Mouse (Mus musculus) intestine, embryonic 14.5 days (tissue): ENCODE data around the gene Nr6a1. TPM values are rescaled to one million over a fixed set of nuclear protein-coding genes. Genes with fewer than 3 reads are reported as not detected.

Experiments used
- ATAC-seq: fragments of 200-750 bp; cut with Nextera tagmentation; replicated peaks from 2 replicates; pipeline ENCODE4 v1.8.0; 2017; ENCODE audit warnings: low read depth, moderate number of reproducible peaks, moderate TSS enrichment, moderate library complexity; ENCODE audit not compliant: low FRiP score, low TSS enrichment
- DNase-seq: peaks from one replicate; pipeline ENCODE4 v3.0.0-alpha.2; 2018; ENCODE audit warnings: low spot score
- H3K27ac ChIP-seq: fragments of 300-500 bp; sonication (generic); 2 replicates; pipeline ENCODE4 v1.5.1; 2014; ENCODE audit warnings: low read depth, mild to moderate bottlenecking, control low read depth
- H3K27me3 ChIP-seq: fragments of 300-500 bp; sonication (generic); replicated peaks from 2 replicates; pipeline ENCODE4 v1.6.1; 2014; ENCODE audit warnings: low read length, control low read depth; ENCODE audit not compliant: control insufficient read depth, insufficient read depth
- H3K36me3 ChIP-seq: fragments of 300-500 bp; sonication (generic); 2 replicates; pipeline ENCODE4 v1.6.1; 2014; ENCODE audit warnings: low read length, control low read depth; ENCODE audit not compliant: control insufficient read depth, insufficient read depth
- H3K4me1 ChIP-seq: fragments of 300-500 bp; sonication (generic); replicated peaks from 2 replicates; pipeline ENCODE4 v1.6.1; 2014; ENCODE audit warnings: low read length, control low read depth, mixed read lengths; ENCODE audit not compliant: control insufficient read depth, insufficient read depth
- H3K4me2 ChIP-seq: fragments of 300-500 bp; sonication (generic); 2 replicates; pipeline ENCODE4 v1.6.1; 2014; ENCODE audit warnings: low read length
- H3K4me3 ChIP-seq: fragments of 300-500 bp; sonication (generic); 2 replicates; pipeline ENCODE4 v1.5.1; 2014; ENCODE audit warnings: low read depth, low read length, control low read depth, mixed read lengths
- H3K9ac ChIP-seq: fragments of 300-500 bp; sonication (generic); 2 replicates; pipeline ENCODE4 v1.6.1; 2014; ENCODE audit warnings: mild to moderate bottlenecking, low read length
- H3K9me3 ChIP-seq: fragments of 300-500 bp; sonication (generic); 2 replicates; pipeline ENCODE4 v1.6.1; 2016; ENCODE audit warnings: low read length, control low read depth; ENCODE audit not compliant: control insufficient read depth
- WGBS: fragments of 180-500 bp; shearing (Covaris S2); extraction: QIAGEN DNeasy Blood & Tissue Kit; methylation state at CpG from one replicate; pipeline ENCODE4 v1.1.7; 2014; 5-methylcytosine and 5-hydroxymethylcytosine counted together
- polyA plus RNA-seq: library from polyadenylated mRNA; unstranded; fragments of >200 nt; fragmentation: Nextera tagmentation; extraction: Ambion mirVana; gene quantifications from 2 replicates; pipeline ENCODE4 v1.2.1, GENCODE M21; 2014

The Nr6a1 gene
- polyA plus RNA-seq, 1 experiment from 2014 or later = 2.4 TPM

DNA sequence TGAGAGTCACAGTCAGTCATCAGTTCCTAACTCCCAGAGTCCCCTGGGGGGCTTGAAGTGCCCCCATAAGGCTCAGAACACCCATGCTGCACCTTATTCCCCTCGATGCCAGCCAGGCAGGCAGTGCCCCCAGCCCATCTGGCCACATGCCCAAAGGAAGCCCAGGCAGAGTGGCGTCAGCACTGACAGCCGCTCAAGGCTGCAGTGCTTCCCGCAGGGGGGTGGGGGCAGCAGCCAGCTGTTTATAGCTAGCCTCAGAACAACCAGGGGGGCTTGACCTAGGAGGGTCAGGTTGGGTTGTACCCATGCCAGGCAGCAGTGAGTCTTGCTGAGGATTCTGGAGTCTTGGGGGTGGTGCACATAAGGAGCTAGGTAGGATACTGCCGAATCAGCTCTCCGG is 220.8 kb downstream of the Nr6a1 start:
- WGBS = 38% methylated on average over 6 of the region's 6 CpGs
- no peak overlapping the region for H3K9ac ChIP-seq
- no peaks in the 10 kb centered on the region for H3K9me3 ChIP-seq
- no peak overlapping the region for H3K4me2 ChIP-seq
- H3K4me3 ChIP-seq = no peak overlapping the region
- DNase-seq (no peak), ATAC-seq (no peak)
- no peaks in the 10 kb centered on the region for H3K36me3 ChIP-seq
- H3K27ac ChIP-seq = no peak overlapping the region
- H3K4me1 ChIP-seq = peaks cover 4% of the 10 kb centered on the region; the same call in 1 of the 2 replicates
- peaks cover 67% of the 10 kb centered on the region for H3K27me3 ChIP-seq

DNA sequence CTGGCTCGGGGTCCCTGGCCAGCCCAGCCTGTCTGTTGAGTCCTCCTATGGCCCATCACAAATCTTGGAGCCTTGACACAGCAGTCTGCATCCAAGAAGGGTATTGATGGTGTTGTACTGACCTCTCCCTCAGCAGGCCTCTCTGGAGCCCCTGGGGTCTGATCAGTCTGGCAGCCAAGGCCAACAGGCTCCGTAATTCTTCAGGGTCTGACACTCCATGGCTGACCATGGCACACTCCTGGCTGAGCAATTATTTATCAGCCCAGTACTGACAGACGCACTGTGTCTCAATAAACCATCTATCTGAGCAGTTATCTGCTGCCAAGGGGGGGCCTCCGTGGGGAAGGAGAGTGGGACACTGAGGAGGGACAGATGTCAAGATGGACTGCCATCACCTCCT is 222.5 kb downstream of the Nr6a1 start:
- H3K4me1 ChIP-seq = no peaks in the 10 kb centered on the region
- H3K4me3 ChIP-seq = no peak overlapping the region
- ATAC-seq = no peak
- no peak overlapping the region for H3K4me2 ChIP-seq
- H3K27ac ChIP-seq = no peak overlapping the region
- 48% methylated on average over 4 of the region's 4 CpGs for WGBS
- DNase-seq = no peak
- no peaks in the 10 kb centered on the region for H3K36me3 ChIP-seq
- no peak overlapping the region for H3K9ac ChIP-seq
- H3K9me3 ChIP-seq = no peaks in the 10 kb centered on the region
- peaks cover 51% of the 10 kb centered on the region for H3K27me3 ChIP-seq

DNA sequence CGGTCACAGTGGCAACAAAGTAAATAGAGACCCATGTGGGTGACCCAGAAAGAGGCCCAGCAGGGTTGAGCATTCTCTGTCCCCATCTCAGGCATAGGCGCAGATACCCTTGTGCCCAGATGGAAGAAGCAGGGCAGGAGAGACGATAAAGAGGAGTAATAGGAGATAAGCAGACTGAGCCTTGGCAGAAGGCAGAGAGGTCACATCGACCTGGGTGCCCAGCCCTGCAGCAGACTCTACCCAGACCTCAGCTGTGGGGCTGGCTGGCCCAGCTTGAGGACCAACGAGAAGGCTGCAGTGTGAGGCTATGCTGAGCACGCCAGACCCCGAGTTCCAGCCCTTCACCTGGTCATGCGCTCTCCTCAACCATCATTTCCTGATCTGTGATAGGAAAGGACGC is 223.2 kb downstream of the Nr6a1 start:
- Histone ChIP-seq H3K36me3 (no peaks in the 10 kb centered on the region), H3K27ac (no peak overlapping the region), H3K4me1 (no peaks in the 10 kb centered on the region), H3K9me3 (no peaks in the 10 kb centered on the region), H3K9ac (no peak overlapping the region), H3K4me2 (no peak overlapping the region), H3K27me3 (peaks cover 44% of the 10 kb centered on the region), H3K4me3 (no peak overlapping the region)
- WGBS = 71% methylated on average over 9 of the region's 9 CpGs
- ATAC-seq (no peak), DNase-seq (no peak)

DNA sequence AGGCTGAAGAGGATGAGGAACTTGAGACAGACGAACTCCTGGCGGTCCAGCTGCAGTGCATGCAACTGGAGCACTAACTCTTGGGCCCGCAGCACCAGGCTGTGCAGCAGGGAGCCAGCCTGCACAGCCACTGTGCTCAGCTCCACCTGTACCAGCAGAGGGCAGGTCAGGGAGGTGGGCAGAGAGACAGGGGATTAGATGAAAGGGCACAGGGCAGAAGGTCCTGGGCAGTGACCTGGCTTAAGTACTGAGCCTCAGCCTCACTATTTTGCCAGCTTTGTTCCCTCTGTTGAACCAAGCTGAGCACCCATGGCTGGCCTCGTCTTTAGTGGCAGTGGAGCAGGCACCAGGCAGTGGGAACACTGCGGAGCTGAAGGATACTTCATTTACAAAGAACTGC is 227.3 kb downstream of the Nr6a1 start:
- Histone ChIP-seq H3K4me1 (no peaks in the 10 kb centered on the region), H3K27ac (no peak overlapping the region), H3K4me2 (no peak overlapping the region), H3K36me3 (no peaks in the 10 kb centered on the region), H3K9me3 (no peaks in the 10 kb centered on the region), H3K27me3 (0 out of 2 replicates have a peak, but pooled peaks cover 3% of the 10 kb centered on the region), H3K9ac (no peak overlapping the region), H3K4me3 (no peak overlapping the region)
- 69% methylated on average over 5 of the region's 5 CpGs for WGBS
- DNase-seq = no peak
- ATAC-seq = no peak

DNA sequence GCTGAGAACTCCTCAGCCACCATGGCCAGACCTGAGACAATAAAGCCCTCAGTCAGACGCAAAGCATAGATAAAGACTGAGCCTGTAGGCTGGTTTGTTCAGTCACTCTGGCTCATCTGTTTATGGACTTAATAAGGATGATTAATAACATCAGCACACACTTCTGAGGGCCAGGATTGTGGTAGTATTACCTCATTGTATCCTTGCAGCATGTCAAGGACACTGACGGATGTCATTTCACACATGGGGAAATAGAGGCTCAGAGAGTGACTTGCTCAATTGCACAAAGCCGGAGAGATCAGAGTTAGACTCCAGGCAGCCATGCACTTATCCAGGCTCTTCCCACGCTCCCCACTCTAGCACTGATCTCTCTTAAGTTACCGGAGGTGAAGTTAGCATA is 228.9 kb downstream of the Nr6a1 start:
- Histone ChIP-seq H3K4me1 (no peaks in the 10 kb centered on the region), H3K4me3 (no peak overlapping the region), H3K9ac (no peak overlapping the region), H3K9me3 (no peaks in the 10 kb centered on the region), H3K36me3 (no peaks in the 10 kb centered on the region), H3K27ac (no peak overlapping the region), H3K27me3 (no peaks in the 10 kb centered on the region), H3K4me2 (no peak overlapping the region)
- ATAC-seq (no peak), DNase-seq (no peak)
- 79% methylated on average over 5 of the region's 5 CpGs for WGBS

DNA sequence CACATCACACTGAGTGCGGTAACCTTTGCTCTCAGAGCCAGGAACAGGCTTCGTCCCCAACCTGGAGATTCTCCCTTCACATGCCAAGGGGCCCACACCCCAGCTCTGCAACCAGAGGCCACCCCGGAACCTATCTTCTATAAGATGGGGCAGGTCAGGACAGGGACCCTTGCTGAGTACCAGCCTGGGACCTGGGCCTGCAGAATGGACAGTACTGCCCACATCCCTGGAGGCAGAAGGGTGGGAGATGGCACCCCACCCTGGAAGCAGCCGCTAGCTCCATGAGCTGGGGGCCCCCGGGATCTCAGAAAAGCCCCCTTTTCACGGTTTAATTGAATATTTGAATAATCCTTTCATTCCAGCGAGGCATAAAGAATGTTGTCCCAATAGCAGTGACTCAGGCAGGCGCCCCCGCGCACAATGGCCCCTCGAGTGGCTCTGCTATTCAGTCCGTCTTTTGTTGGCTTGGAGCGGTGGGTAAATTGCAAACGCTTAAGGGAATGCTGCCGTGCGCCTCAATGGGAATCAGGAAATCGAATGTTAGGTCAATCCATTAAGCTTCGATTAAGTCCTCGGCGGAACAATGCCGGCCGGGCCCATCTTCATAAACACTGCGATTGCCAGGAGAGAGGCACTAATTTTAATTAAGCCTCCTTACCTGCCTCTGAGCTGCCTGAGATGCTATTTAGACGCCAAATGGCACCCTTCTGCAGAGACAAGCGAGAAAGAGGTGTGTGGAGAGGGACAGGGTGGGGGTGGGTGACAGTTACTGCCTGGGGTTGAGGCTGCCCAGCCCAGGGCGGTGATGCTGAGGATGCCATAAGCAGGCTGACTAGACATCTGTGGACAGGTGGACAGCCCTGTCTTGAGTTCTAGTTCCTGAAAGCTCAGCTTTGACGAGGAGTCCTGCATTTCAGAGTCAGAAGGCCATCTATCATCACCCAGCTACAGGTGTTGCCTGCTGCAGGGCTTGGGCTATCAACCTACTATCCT is 230.1 kb downstream of the Nr6a1 start:
- Histone ChIP-seq H3K4me1 (no peaks in the 10 kb centered on the region), H3K9me3 (no peaks in the 10 kb centered on the region), H3K4me3 (no peak overlapping the region), H3K36me3 (no peaks in the 10 kb centered on the region), H3K27ac (no peak overlapping the region), H3K4me2 (no peak overlapping the region), H3K27me3 (no peaks in the 10 kb centered on the region), H3K9ac (no peak overlapping the region)
- no peak for DNase-seq
- ATAC-seq = no peak
- WGBS = 56% methylated on average over 27 of the region's 27 CpGs

DNA sequence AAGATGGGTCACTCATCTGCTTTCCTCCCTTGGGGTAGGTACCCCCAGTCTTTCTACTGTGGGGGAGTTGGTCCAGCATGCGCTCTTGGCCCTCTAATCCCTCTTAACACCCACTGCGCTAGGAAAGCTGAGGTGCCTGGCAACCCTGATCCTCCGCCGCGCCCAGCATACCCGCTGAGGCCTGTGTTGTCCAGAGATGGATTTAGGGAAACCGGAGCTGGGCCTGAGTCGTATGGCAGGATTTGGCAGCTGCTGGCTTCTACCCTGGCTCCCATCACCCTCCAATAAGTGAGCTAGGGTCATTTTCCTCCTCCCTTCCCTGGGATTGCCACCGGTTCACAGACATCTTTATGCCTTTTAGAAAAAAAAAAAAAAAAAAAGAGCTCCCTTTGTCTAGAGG is 231.7 kb downstream of the Nr6a1 start:
- ATAC-seq (no peak), DNase-seq (no peak)
- no peaks in the 10 kb centered on the region for H3K36me3 ChIP-seq
- no peak overlapping the region for H3K9ac ChIP-seq
- no peaks in the 10 kb centered on the region for H3K9me3 ChIP-seq
- no peak overlapping the region for H3K4me3 ChIP-seq
- no peak overlapping the region for H3K27ac ChIP-seq
- H3K4me2 ChIP-seq = no peak overlapping the region
- H3K4me1 ChIP-seq = no peaks in the 10 kb centered on the region
- 52% methylated on average over 9 of the region's 9 CpGs for WGBS
- H3K27me3 ChIP-seq = no peaks in the 10 kb centered on the region

DNA sequence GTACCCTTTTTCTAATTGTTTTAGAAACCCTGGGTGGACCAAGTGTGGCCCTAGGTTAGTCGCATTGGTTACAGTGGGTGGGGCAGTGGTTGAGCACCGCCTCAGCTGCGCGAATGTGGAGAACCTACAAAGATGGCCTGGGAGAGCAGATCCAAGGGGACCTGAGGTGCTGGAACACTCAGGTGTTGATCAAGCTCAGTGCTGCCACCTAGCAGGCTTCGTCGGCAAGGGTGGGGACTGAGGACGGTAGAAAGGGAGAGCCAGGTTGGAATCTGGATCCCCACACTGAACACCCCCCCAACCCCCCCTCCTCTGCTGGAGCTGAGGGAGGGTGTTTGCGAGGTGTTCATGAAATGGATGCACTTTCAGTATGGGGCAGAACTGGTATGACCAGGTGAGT is 235.9 kb downstream of the Nr6a1 start:
- no peak overlapping the region for H3K4me2 ChIP-seq
- peak; percentile 33; the same call in 1 of the 2 replicates for ATAC-seq
- WGBS = 9% methylated on average over 8 of the region's 8 CpGs

DNA sequence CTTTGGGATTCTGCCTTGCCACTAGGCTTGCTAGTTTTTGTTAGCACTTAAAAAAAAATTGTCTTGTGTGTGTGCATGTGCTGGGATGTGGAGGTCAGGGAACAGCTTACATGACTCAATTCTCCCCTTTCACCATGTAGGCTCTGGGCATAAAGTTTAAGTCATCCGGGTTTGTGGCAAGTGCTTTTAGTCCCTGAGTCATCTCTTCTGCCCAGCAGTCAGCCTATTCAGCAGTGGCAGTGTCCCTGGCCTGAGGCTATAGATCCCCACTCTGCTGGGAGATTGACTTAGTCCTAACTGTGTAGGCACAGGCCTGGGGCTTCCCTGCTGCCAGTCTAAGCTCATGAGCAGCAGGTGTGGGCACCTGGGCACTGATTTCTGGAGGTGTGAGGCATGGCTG is 237.6 kb downstream of the Nr6a1 start:
- ATAC-seq (no peak), DNase-seq (no peak)
- 85% methylated on average over 1 of the region's 1 CpGs for WGBS
- Histone ChIP-seq H3K4me1 (no peaks in the 10 kb centered on the region; the same call in 1 of the 2 replicates), H3K9me3 (no peaks in the 10 kb centered on the region), H3K9ac (no peak overlapping the region), H3K4me2 (no peak overlapping the region), H3K27ac (no peak overlapping the region), H3K4me3 (no peak overlapping the region), H3K36me3 (no peaks in the 10 kb centered on the region), H3K27me3 (peaks cover 4% of the 10 kb centered on the region; the same call in 1 of the 2 replicates)

More for the DNA sequence above, 235.9 kb downstream of the Nr6a1 start:
- no peak overlapping the region for H3K27ac ChIP-seq
- peak; percentile 74 for DNase-seq
- H3K4me3 ChIP-seq = no peak overlapping the region
- no peaks in the 10 kb centered on the region for H3K36me3 ChIP-seq
- H3K9ac ChIP-seq = no peak overlapping the region
- no peaks in the 10 kb centered on the region for H3K9me3 ChIP-seq
- no peaks in the 10 kb centered on the region; the same call in 1 of the 2 replicates for H3K4me1 ChIP-seq
- peaks cover 4% of the 10 kb centered on the region; the same call in 1 of the 2 replicates for H3K27me3 ChIP-seq
